Mouse (Mus musculus): ENCODE results near the gene Snx18.

GRCm38 (mm10) chr13:113660576-113661310 lies 42.4 kb upstream of the Snx18 start:
- no peak for TF ChIP-seq CTCF (IDR thresholded peaks at IDR 0.05; ENCODE audit: low read depth, low read length)
- TF ChIP-seq POLR2A (IDR thresholded peaks at IDR 0.05; ENCODE audit: extremely low read depth, insufficient read depth, low read length) = no peak

All from liver, adult 2 months (tissue).